Mouse (Mus musculus) embryonic facial prominence, embryonic 14.5 days (tissue): ENCODE data around the gene Hormad1. TPM values are rescaled to one million over a fixed set of nuclear protein-coding genes. Genes with fewer than 3 reads are reported as not detected.
A peak's percentile ranks its signal among the peaks of the same experiment; 100 is the strongest.

ENCODE experiments used
- ATAC-seq: fragments of 200-750 bp; cut with Nextera tagmentation; 2 replicates; pipeline ENCODE4 v1.8.0; 2017; ENCODE audit warnings: low read depth, moderate number of reproducible peaks, moderate TSS enrichment
- DNase-seq: peaks from one replicate; pipeline ENCODE4 v3.0.0-alpha.2; 2015; ENCODE audit warnings: low spot score
- H3K27ac ChIP-seq: fragments of 300-500 bp; sonication (generic); replicated peaks from 2 replicates; pipeline ENCODE4 v1.5.1; 2014; ENCODE audit warnings: low read depth, mild to moderate bottlenecking, low read length, moderate library complexity
- H3K27me3 ChIP-seq: fragments of 300-500 bp; sonication (generic); replicated peaks from 2 replicates; pipeline ENCODE4 v1.6.1; 2014; ENCODE audit warnings: low read length; ENCODE audit not compliant: control insufficient read depth, insufficient read depth
- H3K36me3 ChIP-seq: fragments of 300-500 bp; sonication (generic); 2 replicates; pipeline ENCODE4 v1.6.1; 2014; ENCODE audit warnings: low read length, mixed read lengths; ENCODE audit not compliant: control insufficient read depth, insufficient read depth
- H3K4me1 ChIP-seq: fragments of 300-500 bp; sonication (generic); 2 replicates; pipeline ENCODE4 v1.6.1; 2014; ENCODE audit warnings: antibody characterized with exemption, low read length; ENCODE audit not compliant: control insufficient read depth, insufficient read depth
- H3K4me2 ChIP-seq: fragments of 300-500 bp; sonication (generic); 2 replicates; pipeline ENCODE4 v1.6.1; 2014; ENCODE audit warnings: low read depth, mild to moderate bottlenecking, low read length, moderate library complexity, mixed read lengths
- H3K4me3 ChIP-seq: fragments of 300-500 bp; sonication (generic); 2 replicates; pipeline ENCODE4 v1.5.1; 2014; ENCODE audit warnings: low read depth, mild to moderate bottlenecking, low read length
- H3K9ac ChIP-seq: fragments of 300-500 bp; sonication (generic); 2 replicates; pipeline ENCODE4 v1.6.1; 2014; ENCODE audit warnings: low read depth, mild to moderate bottlenecking, low read length, moderate library complexity, mixed read lengths
- H3K9me3 ChIP-seq: fragments of 300-500 bp; sonication (generic); 2 replicates; pipeline ENCODE4 v1.6.1; 2016; ENCODE audit warnings: low read length; ENCODE audit not compliant: control insufficient read depth
- WGBS: fragments of 180-500 bp; shearing (Covaris S2); extraction: QIAGEN DNeasy Blood & Tissue Kit; methylation state at CpG from one replicate; pipeline ENCODE4 v1.1.7; 2014; 5-methylcytosine and 5-hydroxymethylcytosine counted together
- polyA plus RNA-seq: library from polyadenylated mRNA; unstranded; fragments of >200 nt; fragmentation: Nextera tagmentation; extraction: Ambion mirVana; gene quantifications from 2 replicates; pipeline ENCODE4 v1.2.1, GENCODE M21; 2014

Hormad1 gene
- not detected in 2 replicates for polyA plus RNA-seq

DNA sequence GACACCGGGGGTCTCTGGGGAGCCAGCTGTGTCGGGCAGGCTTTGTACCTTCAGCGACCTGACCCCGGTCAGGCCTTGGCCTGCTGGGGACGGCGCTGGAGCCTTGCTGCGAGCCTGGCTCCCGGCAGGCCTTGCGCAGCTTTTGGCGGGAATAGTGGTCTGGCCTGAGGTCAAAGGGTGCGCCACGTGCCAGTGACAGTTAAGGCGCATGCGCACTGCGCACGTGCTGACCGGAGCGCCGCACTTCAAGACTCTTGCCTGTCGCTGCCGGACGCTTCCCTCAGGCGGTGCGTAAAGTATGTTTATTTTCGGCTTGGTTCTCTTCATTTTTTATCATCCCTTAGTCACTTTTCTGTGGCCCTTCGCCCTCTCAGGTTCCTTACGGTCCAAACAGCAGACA is at the start of gene Hormad1:
Gene Hormad1 (plus strand): TSS at position 241 of the 400 bp plus-strand sequence.
- no peaks in the 10 kb centered on the region for H3K27me3 ChIP-seq
- H3K9me3 ChIP-seq = no peaks in the 10 kb centered on the region
- WGBS = 89% methylated on average over 27 of the region's 27 CpGs
- H3K4me3 ChIP-seq = no peak within 1 kb of the TSS
- H3K4me2 ChIP-seq = no peak within 1 kb of the TSS
- no peaks in the 10 kb centered on the region for H3K36me3 ChIP-seq
- DNase-seq = no peak
- no peak within 1 kb of the TSS for H3K9ac ChIP-seq
- no peak for ATAC-seq
- H3K4me1 ChIP-seq = no peaks in the 10 kb centered on the region
- H3K27ac ChIP-seq = no peak within 1 kb of the TSS

DNA sequence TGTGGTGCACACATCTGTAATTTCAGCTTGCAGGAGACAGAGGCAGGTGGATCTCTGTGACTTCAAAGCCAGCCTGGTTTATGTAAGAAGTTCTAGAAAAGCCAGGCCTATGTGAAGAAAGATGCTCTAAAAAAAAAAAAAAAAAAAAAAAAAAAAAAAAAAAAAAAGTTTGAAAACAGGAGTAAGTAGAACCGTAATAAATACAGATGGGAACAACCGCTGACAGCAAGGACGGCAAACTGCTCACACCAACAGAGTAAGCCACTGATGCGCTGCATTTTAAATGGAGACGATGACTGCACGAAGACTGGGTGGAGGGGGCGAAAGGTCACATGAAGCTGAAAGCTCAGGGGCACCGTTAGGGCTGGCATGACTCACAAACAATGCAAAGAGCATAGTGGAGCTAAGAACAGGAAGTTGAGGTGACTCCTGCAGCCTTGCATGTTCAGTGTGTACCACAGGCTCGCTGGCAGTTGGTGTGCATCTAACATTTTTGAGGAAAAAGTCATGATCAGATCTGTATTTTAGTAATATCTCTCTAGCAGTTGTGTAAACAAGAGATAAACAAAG is 47.8 kb upstream of the Hormad1 start:
- Histone ChIP-seq H3K27ac (no peak overlapping the region), H3K9ac (no peak overlapping the region), H3K4me1 (no peaks in the 10 kb centered on the region), H3K4me2 (no peak overlapping the region), H3K27me3 (no peaks in the 10 kb centered on the region), H3K4me3 (no peak overlapping the region), H3K36me3 (peaks cover 16% of the 10 kb centered on the region), H3K9me3 (no peaks in the 10 kb centered on the region)
- 78% methylated on average over 9 of the region's 9 CpGs for WGBS
- no peak for DNase-seq
- ATAC-seq = no peak

DNA sequence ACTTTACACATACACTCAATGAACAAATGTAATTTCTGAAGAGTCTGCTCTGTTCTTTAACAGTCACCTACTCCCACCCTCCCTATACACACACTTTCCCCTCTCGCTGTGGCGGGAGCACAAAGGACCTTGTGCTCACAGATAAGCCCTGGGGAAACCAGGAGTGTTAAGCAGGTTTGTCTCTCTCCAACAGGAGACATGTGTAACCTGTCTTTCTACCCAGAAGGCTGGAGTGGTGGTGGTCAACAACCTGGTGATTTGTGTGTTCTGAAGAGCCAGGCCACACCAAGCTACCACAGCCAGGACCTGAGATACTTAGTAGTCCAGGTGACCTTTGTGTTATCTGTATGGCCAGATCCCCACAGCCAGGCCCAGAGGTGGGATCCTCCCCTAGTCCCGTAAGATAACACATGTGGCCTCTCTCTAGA is 42.8 kb upstream of the Hormad1 start:
- H3K27me3 ChIP-seq = no peaks in the 10 kb centered on the region
- H3K4me2 ChIP-seq = no peak overlapping the region
- H3K9ac ChIP-seq = no peak overlapping the region
- no peak for DNase-seq
- H3K27ac ChIP-seq = no peak overlapping the region
- H3K36me3 ChIP-seq = no peaks in the 10 kb centered on the region
- H3K4me3 ChIP-seq = no peak overlapping the region
- ATAC-seq = no peak
- no peaks in the 10 kb centered on the region for H3K9me3 ChIP-seq
- 87% methylated on average over 3 of the region's 3 CpGs for WGBS
- no peaks in the 10 kb centered on the region for H3K4me1 ChIP-seq

DNA sequence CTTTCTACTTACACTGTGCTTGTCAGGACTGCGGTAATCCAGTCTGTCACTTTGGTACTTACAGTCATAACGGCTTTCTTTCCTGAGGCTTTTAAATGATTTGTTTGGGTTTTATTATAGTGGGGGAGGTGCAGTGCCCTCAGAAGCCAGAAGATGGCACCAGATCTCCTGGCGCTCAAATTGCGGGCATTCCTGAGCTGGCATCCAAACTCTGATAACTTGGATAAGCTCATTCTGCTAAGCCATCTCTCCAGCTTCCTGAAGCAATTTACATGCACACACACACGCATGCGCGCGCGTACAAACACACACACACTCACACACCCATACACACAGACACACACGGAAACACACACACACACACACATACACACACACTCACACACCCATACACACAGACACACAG is 42.0 kb upstream of the Hormad1 start:
- Histone ChIP-seq H3K36me3 (no peaks in the 10 kb centered on the region), H3K4me1 (no peaks in the 10 kb centered on the region), H3K9me3 (no peaks in the 10 kb centered on the region), H3K4me2 (no peak overlapping the region), H3K27me3 (no peaks in the 10 kb centered on the region), H3K9ac (no peak overlapping the region), H3K4me3 (no peak overlapping the region), H3K27ac (no peak overlapping the region)
- peak; percentile 60; the same call in 1 of the 2 replicates for ATAC-seq
- DNase-seq = peak; percentile 86
- WGBS = 15% methylated on average over 10 of the region's 10 CpGs

DNA sequence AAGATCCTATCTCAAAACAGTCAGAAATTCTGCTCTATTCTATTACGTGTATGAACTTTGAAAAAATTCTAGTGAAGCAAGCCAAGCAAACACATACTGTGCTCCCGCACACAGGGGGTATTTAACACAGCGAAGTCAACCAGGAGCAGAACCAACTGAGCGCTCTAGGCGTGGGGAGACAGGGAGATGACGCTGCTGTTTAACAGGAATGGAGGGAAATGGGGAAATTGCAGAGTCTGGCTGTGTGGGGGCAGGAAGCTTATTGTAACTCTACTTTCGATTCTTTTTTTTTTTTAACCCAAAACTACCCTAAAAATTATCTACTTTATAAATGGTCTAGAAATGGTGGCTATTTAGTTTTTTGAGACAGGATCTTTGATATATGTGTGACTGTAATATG is 40.6 kb upstream of the Hormad1 start:
- Histone ChIP-seq H3K9me3 (no peaks in the 10 kb centered on the region), H3K27me3 (no peaks in the 10 kb centered on the region), H3K4me3 (no peak overlapping the region), H3K4me1 (no peaks in the 10 kb centered on the region), H3K4me2 (no peak overlapping the region), H3K27ac (no peak overlapping the region), H3K9ac (no peak overlapping the region), H3K36me3 (no peaks in the 10 kb centered on the region)
- no peak for DNase-seq
- no peak for ATAC-seq
- 70% methylated on average over 7 of the region's 7 CpGs for WGBS

DNA sequence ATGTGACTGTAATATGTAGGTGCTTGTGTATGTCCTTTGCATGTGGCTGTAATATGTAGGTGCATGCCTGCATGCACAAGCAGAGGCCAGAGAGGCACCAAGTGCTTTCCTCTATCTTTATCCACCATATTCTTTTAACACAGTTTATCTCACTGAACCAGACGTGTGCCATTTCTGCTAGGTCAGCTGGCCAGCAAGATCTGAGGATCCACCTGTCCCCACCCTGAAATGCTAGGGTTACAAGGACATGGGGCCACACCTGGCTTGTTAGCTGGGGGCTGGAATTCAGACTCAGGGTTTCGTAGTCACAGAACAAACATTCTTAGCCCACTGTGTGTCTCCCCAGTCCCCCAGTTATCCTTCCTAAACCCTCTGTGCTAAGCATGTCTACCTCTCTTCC is 40.2 kb upstream of the Hormad1 start:
- no peak for DNase-seq
- H3K4me2 ChIP-seq = no peak overlapping the region

DNA sequence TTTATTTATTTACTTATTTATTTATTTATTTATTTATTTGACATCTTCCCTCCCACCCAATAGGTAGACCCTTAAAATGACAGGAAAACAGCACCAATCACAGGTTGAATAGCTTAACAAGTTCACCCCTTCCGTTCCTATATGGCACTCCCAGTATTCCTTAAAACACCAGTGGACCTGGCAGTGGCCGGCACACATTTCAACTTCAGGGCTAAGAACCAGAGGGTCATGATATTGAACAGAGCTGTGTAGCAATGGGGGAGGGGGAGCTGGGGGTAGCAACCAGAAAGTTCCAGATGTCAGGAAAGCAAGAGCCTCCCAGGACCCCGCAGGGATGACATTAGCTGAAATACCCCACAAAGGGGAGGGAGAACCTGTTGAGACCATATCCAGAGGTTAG is 39.4 kb upstream of the Hormad1 start:
- no peaks in the 10 kb centered on the region for H3K36me3 ChIP-seq
- no peak for ATAC-seq
- no peak overlapping the region for H3K9ac ChIP-seq
- H3K27me3 ChIP-seq = no peaks in the 10 kb centered on the region
- 80% methylated on average over 3 of the region's 3 CpGs for WGBS
- no peak overlapping the region for H3K4me3 ChIP-seq
- no peak overlapping the region for H3K27ac ChIP-seq
- H3K4me2 ChIP-seq = no peak overlapping the region
- H3K4me1 ChIP-seq = no peaks in the 10 kb centered on the region
- DNase-seq = no peak
- no peaks in the 10 kb centered on the region for H3K9me3 ChIP-seq

More for the DNA sequence above, 40.2 kb upstream of the Hormad1 start:
- H3K27me3 ChIP-seq = no peaks in the 10 kb centered on the region
- no peaks in the 10 kb centered on the region for H3K4me1 ChIP-seq
- H3K4me3 ChIP-seq = no peak overlapping the region
- H3K9ac ChIP-seq = no peak overlapping the region
- H3K27ac ChIP-seq = no peak overlapping the region
- WGBS = 73% methylated on average over 2 of the region's 2 CpGs
- no peaks in the 10 kb centered on the region for H3K9me3 ChIP-seq
- ATAC-seq = no peak
- H3K36me3 ChIP-seq = no peaks in the 10 kb centered on the region

DNA sequence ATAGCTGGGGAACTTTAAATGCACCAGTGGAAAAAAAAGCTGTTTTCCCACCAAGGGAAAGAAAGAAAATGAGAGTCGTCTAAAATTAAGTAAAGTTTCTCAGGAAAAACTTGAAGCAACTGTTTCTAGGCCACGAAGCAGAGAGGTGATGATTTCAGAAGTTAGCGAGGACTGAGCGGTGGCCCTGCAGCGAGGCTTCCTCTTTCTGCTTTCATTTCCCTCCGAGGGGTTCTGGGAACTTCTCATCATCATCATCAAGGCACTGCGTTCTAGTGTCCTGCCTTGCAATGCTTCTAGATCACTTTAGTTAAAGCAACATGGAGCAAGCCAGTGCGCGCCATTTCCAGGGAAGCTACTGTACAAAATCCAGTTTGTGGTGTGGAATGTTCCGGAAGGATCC is 38.3 kb upstream of the Hormad1 start:
- no peak overlapping the region for H3K27ac ChIP-seq
- 83% methylated on average over 10 of the region's 10 CpGs for WGBS
- H3K36me3 ChIP-seq = no peaks in the 10 kb centered on the region
- ATAC-seq (no peak), DNase-seq (no peak)
- no peaks in the 10 kb centered on the region for H3K4me1 ChIP-seq
- H3K9me3 ChIP-seq = no peaks in the 10 kb centered on the region
- H3K4me3 ChIP-seq = no peak overlapping the region
- no peaks in the 10 kb centered on the region for H3K27me3 ChIP-seq
- H3K9ac ChIP-seq = no peak overlapping the region
- no peak overlapping the region for H3K4me2 ChIP-seq

DNA sequence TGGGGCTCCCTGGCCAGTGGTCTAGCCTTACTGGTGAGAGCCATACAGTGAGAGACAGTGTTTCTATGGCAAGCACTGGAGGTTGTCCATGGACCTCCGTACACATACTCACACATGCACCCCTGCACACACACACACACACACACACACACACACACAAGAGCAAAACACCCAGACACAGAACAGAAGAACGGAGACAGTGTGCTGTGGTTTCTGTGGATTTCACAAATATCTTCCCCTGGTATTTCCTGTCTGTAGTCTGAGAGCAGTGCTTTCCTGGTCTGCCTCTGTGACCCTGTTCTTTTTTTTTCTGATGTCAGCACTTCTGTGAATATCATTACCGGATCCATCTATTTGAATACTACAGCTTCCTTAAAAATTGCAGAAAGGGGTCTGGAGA is 35.8 kb upstream of the Hormad1 start:
- Histone ChIP-seq H3K27me3 (no peaks in the 10 kb centered on the region), H3K9me3 (no peaks in the 10 kb centered on the region), H3K27ac (peak overlapping the region; percentile 41), H3K9ac (no peak overlapping the region), H3K4me3 (no peak overlapping the region), H3K4me1 (no peaks in the 10 kb centered on the region), H3K4me2 (no peak overlapping the region), H3K36me3 (no peaks in the 10 kb centered on the region)
- ATAC-seq (no peak), DNase-seq (peak; percentile 17)
- 26% methylated on average over 3 of the region's 3 CpGs for WGBS
